Mouse (Mus musculus) hindbrain, embryonic 10.5 days (tissue): Measurements from ENCODE around the gene Ssbp3. TPM values are rescaled to one million over a fixed set of nuclear protein-coding genes. Genes with fewer than 3 reads are reported as not detected.
A peak's percentile ranks its signal among the peaks of the same experiment; 100 is the strongest.

Experiments used
- DNase-seq: peaks from one replicate; pipeline ENCODE4 v3.0.0-alpha.2; 2017; ENCODE audit warnings: low spot score
- H3K27ac ChIP-seq: fragments of 300-500 bp; sonication (generic); 2 replicates; pipeline ENCODE4 v1.5.1; 2016; ENCODE audit warnings: mild to moderate bottlenecking, moderate library complexity
- H3K27me3 ChIP-seq: fragments of 300-500 bp; sonication (generic); 2 replicates; pipeline ENCODE4 v1.6.1; 2016; ENCODE audit warnings: mild to moderate bottlenecking; ENCODE audit not compliant: poor library complexity, insufficient read depth, severe bottlenecking
- H3K36me3 ChIP-seq: fragments of 300-500 bp; sonication (generic); 2 replicates; pipeline ENCODE4 v1.6.1; 2016; ENCODE audit warnings: mild to moderate bottlenecking, moderate library complexity
- H3K4me1 ChIP-seq: fragments of 300-500 bp; sonication (generic); replicated peaks from 2 replicates; pipeline ENCODE4 v1.6.1; 2016; ENCODE audit warnings: mild to moderate bottlenecking
- H3K4me3 ChIP-seq: fragments of 300-500 bp; sonication (generic); 2 replicates; pipeline ENCODE4 v1.5.1; 2016; ENCODE audit warnings: mild to moderate bottlenecking, moderate library complexity
- H3K9me3 ChIP-seq: fragments of 300-500 bp; sonication (generic); 2 replicates; pipeline ENCODE4 v1.6.1; 2016; ENCODE audit warnings: mild to moderate bottlenecking, moderate library complexity
- WGBS: fragments of 180-500 bp; shearing (Covaris S2); methylation state at CpG from one replicate; pipeline ENCODE4 v1.1.7; 2016; 5-methylcytosine and 5-hydroxymethylcytosine counted together
- polyA plus RNA-seq: library from polyadenylated mRNA; unstranded; fragments of >200 nt; fragmentation: Nextera tagmentation; extraction: Ambion mirVana; gene quantifications from 2 replicates; pipeline ENCODE4 v1.2.1, GENCODE M21; 2016

Gene Ssbp3
- polyA plus RNA-seq, 1 experiment from 2014 or later, result 180 TPM

- peaks cover 72% of the 10 kb centered on the region for H3K4me1 ChIP-seq
- 75% methylated on average over 2 of the region's 2 CpGs for WGBS
Observed at GRCm38 (mm10) chr4:107003199-107003598, 92.7 kb downstream of the Ssbp3 start.

GRCm38 (mm10) chr4:107003786-107004185 is 93.3 kb downstream of the Ssbp3 start:
- Histone ChIP-seq H3K9me3 (no peaks in the 10 kb centered on the region), H3K4me3 (no peak overlapping the region), H3K36me3 (peaks cover 46% of the 10 kb centered on the region; the same call in 1 of the 2 replicates), H3K27me3 (no peaks in the 10 kb centered on the region), H3K4me1 (peaks cover 68% of the 10 kb centered on the region), H3K27ac (0 out of 2 replicates have a peak overlapping the region, but pooled peaks have one; percentile 41)
- WGBS, result 78% methylated on average over 3 of the region's 3 CpGs
- DNase-seq, result no peak

More at GRCm38 (mm10) chr4:107003199-107003598, 92.7 kb downstream of the Ssbp3 start:
- H3K27ac ChIP-seq, result no peak overlapping the region
- no peaks in the 10 kb centered on the region for H3K27me3 ChIP-seq
- H3K36me3 ChIP-seq, result peaks cover 43% of the 10 kb centered on the region; the same call in 1 of the 2 replicates
- no peak overlapping the region for H3K4me3 ChIP-seq
- no peaks in the 10 kb centered on the region for H3K9me3 ChIP-seq
- DNase-seq, result no peak

DNA sequence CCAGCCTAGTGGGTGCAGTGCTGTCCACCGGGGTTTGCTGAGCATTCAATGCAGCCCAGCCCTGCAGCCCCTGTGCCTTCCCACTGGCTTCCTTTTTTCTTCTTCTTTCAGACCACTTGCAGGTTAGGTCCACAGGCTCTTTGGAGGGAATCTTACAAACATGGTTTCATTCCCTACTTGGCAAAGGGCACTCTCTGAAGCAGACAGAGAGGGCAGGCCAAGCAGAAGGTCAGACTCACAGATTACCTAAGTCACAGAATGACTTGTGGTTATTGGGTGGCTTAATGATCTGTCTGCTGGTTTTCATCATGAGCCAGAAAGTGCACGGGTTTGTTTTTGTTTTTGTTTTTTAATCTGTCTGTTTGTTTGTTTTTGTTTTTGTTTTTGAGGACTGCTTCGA is 93.8 kb downstream of the Ssbp3 start:
- Histone ChIP-seq H3K4me3 (no peak overlapping the region), H3K27ac (0 out of 2 replicates have a peak overlapping the region, but pooled peaks have one; percentile 41), H3K36me3 (peaks cover 46% of the 10 kb centered on the region), H3K9me3 (no peaks in the 10 kb centered on the region), H3K4me1 (peaks cover 62% of the 10 kb centered on the region), H3K27me3 (no peaks in the 10 kb centered on the region)
- no peak for DNase-seq
- 78% methylated on average over 3 of the region's 3 CpGs for WGBS

DNA sequence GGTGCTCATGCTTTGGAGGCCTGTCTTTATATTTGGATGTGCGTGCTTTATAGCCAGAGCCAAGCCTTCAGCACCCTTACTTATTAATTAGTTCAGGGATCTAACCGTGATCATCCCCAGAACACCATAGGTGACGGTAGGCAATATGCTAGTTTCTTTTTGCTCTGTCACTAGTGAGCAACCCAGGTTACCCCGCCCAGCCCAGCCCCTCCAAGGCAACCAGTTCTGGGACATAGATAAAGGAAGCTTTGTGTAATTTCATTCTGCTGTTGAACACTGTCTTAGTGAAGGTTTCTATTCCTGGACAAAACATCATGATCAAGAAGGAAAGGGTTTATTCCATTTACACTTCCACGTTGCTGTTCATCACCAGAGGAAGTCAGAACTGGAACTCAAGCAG is 94.7 kb downstream of the Ssbp3 start:
- Histone ChIP-seq H3K36me3 (peaks cover 52% of the 10 kb centered on the region), H3K4me3 (no peak overlapping the region), H3K27ac (no peak overlapping the region), H3K4me1 (peaks cover 57% of the 10 kb centered on the region), H3K27me3 (no peaks in the 10 kb centered on the region), H3K9me3 (no peaks in the 10 kb centered on the region)
- 90% methylated on average over 5 of the region's 5 CpGs for WGBS
- DNase-seq, result no peak

DNA sequence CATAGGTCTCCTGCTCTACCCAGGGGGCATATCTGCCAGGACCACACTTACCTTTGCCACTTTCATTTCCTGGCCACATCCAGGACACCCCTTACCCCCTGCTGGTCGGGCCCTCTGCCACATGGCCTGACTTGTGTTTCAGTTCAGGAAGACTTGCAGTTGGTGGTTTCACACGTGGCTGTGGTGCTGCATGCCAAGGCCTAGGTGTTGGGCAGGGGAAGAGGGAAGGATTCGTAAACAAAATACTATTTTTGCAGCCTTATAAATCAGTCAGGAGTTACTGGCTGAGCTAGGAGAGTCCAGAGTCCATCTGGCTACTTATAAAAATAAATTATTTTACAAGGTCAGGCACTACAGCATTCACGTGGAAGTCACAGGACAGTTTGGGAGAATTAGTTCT is 95.7 kb downstream of the Ssbp3 start:
- Histone ChIP-seq H3K36me3 (peaks cover 59% of the 10 kb centered on the region), H3K27ac (no peak overlapping the region), H3K4me1 (peaks cover 46% of the 10 kb centered on the region), H3K4me3 (no peak overlapping the region), H3K9me3 (no peaks in the 10 kb centered on the region), H3K27me3 (no peaks in the 10 kb centered on the region)
- DNase-seq, result no peak
- 89% methylated on average over 4 of the region's 4 CpGs for WGBS

GRCm38 (mm10) chr4:107006807-107007206 is 96.3 kb downstream of the Ssbp3 start:
- Histone ChIP-seq H3K27me3 (no peaks in the 10 kb centered on the region), H3K4me3 (no peak overlapping the region), H3K27ac (no peak overlapping the region), H3K4me1 (peaks cover 45% of the 10 kb centered on the region), H3K9me3 (no peaks in the 10 kb centered on the region), H3K36me3 (peaks cover 60% of the 10 kb centered on the region)
- DNase-seq, result no peak
- 95% methylated on average over 6 of the region's 6 CpGs for WGBS

GRCm38 (mm10) chr4:107007359-107007758 is 96.9 kb downstream of the Ssbp3 start:
- no peaks in the 10 kb centered on the region for H3K27me3 ChIP-seq
- H3K36me3 ChIP-seq, result peaks cover 66% of the 10 kb centered on the region
- H3K9me3 ChIP-seq, result no peaks in the 10 kb centered on the region
- DNase-seq, result no peak
- no peak overlapping the region for H3K4me3 ChIP-seq
- peaks cover 44% of the 10 kb centered on the region for H3K4me1 ChIP-seq
- 91% methylated on average over 8 of the region's 8 CpGs for WGBS
- no peak overlapping the region for H3K27ac ChIP-seq

DNA sequence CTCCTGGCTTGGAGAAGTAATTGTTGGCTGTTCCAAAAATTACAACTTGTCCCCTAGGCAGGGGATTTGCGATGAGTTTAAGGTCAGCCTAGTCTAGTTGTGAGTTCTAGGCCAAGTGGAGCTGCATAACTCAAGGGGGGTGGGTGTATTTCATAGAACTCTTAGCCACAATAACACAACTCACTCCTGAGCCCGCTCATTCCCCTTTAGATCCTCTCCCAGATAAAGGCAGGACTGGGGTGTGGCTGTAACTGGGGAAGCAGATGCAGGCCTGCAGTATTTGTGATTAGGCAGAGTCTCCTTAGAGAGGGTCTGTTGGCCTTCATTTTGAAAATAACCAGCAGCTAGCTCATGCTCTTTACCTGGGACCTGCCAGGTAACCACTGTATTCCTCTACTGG is 97.7 kb downstream of the Ssbp3 start:
- Histone ChIP-seq H3K27me3 (no peaks in the 10 kb centered on the region), H3K27ac (no peak overlapping the region), H3K4me1 (peaks cover 43% of the 10 kb centered on the region), H3K36me3 (peaks cover 69% of the 10 kb centered on the region), H3K4me3 (no peak overlapping the region), H3K9me3 (no peaks in the 10 kb centered on the region)
- 94% methylated on average over 2 of the region's 2 CpGs for WGBS
- DNase-seq, result no peak

DNA sequence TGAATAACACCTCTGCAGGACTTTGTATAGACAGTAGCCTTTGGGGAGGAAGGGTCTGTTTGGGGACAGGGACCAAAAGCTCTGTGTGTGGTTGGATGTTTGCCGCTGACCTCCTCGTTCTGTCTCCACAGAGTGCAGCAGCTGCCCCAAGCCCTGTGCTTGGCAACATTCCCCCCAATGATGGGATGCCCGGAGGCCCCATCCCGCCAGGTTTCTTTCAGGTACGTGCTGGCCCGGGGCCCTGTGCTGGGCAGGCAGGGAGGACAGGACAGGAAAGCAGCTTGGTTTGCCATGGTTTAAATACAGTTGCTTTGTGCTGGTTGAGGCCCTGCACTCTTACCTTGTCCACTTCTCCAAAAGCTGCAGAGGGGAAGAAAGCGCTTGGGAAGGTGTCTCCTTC is 99.0 kb downstream of the Ssbp3 start:
- WGBS, result 95% methylated on average over 7 of the region's 7 CpGs
- peaks cover 68% of the 10 kb centered on the region for H3K36me3 ChIP-seq

GRCm38 (mm10) chr4:107011325-107012004 is 101.0 kb downstream of the Ssbp3 start:
- H3K27me3 ChIP-seq, result no peaks in the 10 kb centered on the region
- H3K9me3 ChIP-seq, result no peaks in the 10 kb centered on the region
- no peak for DNase-seq
- H3K4me3 ChIP-seq, result no peak overlapping the region
- WGBS, result 92% methylated on average over 8 of the region's 8 CpGs
- peaks cover 74% of the 10 kb centered on the region for H3K36me3 ChIP-seq
- H3K27ac ChIP-seq, result no peak overlapping the region
- H3K4me1 ChIP-seq, result peaks cover 52% of the 10 kb centered on the region

More for the DNA sequence above, 99.0 kb downstream of the Ssbp3 start:
- DNase-seq, result no peak
- H3K4me3 ChIP-seq, result no peak overlapping the region
- peaks cover 43% of the 10 kb centered on the region for H3K4me1 ChIP-seq
- H3K9me3 ChIP-seq, result no peaks in the 10 kb centered on the region
- no peak overlapping the region for H3K27ac ChIP-seq
- H3K27me3 ChIP-seq, result no peaks in the 10 kb centered on the region

DNA sequence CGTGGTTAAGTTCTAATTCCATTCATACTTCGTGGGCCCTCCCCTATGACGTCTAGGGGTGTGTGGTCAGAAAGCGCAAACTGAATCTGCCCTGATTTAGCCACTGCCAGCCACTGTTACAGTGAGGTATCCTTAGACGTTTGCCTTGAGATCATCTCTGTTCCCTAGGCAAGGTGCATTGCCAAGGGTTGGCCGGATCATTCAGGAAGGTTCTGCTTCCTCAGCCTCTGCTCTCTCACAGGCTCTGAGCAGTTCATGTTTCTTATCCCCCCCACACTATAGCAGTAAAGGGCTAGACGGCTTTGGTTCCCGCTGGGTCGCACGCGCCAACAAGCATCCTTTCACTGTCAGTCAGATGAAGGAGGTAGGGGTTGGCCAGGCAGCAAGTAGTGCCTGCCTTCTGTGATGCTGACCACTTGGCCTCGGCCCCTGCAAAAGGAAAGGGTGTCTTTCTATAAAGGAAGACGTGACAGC is 101.5 kb downstream of the Ssbp3 start:
- DNase-seq, result no peak
- Histone ChIP-seq H3K9me3 (no peaks in the 10 kb centered on the region), H3K27ac (no peak overlapping the region), H3K4me1 (peaks cover 58% of the 10 kb centered on the region), H3K27me3 (no peaks in the 10 kb centered on the region), H3K36me3 (peaks cover 72% of the 10 kb centered on the region), H3K4me3 (no peak overlapping the region)
- 80% methylated on average over 13 of the region's 13 CpGs for WGBS

GRCm38 (mm10) chr4:107012574-107012973 is 102.1 kb downstream of the Ssbp3 start:
- no peak for DNase-seq
- Histone ChIP-seq H3K27me3 (no peaks in the 10 kb centered on the region), H3K4me1 (peaks cover 63% of the 10 kb centered on the region), H3K36me3 (peaks cover 67% of the 10 kb centered on the region), H3K4me3 (no peak overlapping the region), H3K9me3 (no peaks in the 10 kb centered on the region), H3K27ac (no peak overlapping the region)
- 93% methylated on average over 3 of the region's 3 CpGs for WGBS

DNA sequence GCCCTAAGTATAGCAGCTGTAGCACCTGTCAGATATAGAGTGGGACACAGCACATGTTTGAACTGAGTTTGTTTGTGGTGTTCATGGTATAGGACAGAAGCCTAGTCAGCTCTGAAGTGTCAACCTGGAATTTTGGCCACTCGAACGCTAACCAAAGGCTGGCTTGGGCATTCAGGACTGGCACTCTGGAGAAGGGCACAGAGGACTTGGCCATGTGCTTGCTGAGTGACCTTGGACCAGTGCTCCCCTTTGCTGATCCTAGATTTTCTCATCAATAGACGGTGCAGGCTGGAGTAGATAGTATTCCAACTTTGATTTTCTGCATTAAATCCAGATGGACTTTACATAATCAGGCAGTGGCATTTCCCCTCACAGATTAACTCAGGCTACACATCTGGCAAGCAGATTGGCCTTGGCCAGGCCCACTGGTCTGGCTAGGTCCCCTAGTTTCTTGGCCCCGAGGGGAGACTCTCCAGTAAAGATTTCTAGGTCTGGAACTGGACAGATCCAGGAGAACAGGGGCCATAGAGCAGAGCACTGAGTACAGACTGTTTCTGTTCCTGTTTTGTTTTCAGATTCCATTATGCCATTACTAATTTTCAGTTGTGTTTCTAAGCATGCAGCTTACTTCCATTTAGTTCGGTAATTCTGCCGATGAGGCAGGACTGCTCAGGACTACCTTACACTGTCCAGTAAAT is 102.8 kb downstream of the Ssbp3 start:
- 84% methylated on average over 6 of the region's 6 CpGs for WGBS
- H3K4me3 ChIP-seq, result no peak overlapping the region
- H3K4me1 ChIP-seq, result peaks cover 70% of the 10 kb centered on the region
- no peak overlapping the region for H3K27ac ChIP-seq
- no peaks in the 10 kb centered on the region for H3K27me3 ChIP-seq
- no peak for DNase-seq
- no peaks in the 10 kb centered on the region for H3K9me3 ChIP-seq
- H3K36me3 ChIP-seq, result peaks cover 65% of the 10 kb centered on the region
